Mouse (Mus musculus): ENCODE results near the gene Tnfsf9.

DNA sequence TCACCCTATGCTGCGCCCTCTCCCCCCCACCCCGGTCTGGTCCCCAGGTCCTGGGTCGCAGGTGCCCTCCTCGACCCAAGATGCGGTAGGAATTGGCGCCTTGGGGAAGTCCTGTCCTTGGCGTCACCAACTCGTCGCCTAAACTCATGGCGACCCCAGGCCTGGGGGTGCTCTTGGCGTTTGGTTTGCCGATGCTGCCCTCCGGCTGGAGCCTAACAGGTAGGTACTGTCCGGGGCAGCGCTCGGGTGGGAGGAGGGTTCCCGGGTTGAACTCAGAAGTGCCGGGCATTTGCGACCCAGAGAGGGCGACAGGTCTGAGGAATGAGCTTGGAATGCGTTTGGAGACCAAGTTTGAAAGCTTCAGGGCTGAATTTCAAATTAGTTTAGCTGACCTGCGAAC, 42.6 kb upstream of the Tnfsf9 start:
- TF ChIP-seq CTCF (IDR thresholded peaks at IDR 0.05; ENCODE audit: control insufficient read depth, insufficient read depth, low read length) = no peak
- no peak for TF ChIP-seq POLR2A (IDR thresholded peaks at IDR 0.05; ENCODE audit: borderline replicate concordance, control insufficient read depth, low read depth, low read length)
